Mouse (Mus musculus) embryonic facial prominence, embryonic 11.5 days (tissue): ENCODE results near the gene Nrtn. TPM values are rescaled to one million over a fixed set of nuclear protein-coding genes. Genes with fewer than 3 reads are reported as not detected.
A peak's percentile ranks its signal among the peaks of the same experiment; 100 is the strongest.

Source experiments
- ATAC-seq: fragments of 200-750 bp; cut with Nextera tagmentation; replicated peaks from 2 replicates; pipeline ENCODE4 v1.8.0; 2017; ENCODE audit warnings: low read depth; ENCODE audit not compliant: insufficient number of reproducible peaks, low FRiP score, low TSS enrichment
- DNase-seq: peaks from one replicate; pipeline ENCODE4 v3.0.0-alpha.2; 2015; ENCODE audit warnings: low spot score
- H3K27ac ChIP-seq: fragments of 300-500 bp; sonication (generic); replicated peaks from 2 replicates; pipeline ENCODE4 v1.5.1; 2014; ENCODE audit warnings: mild to moderate bottlenecking, low read depth, low read length, control low read depth
- H3K27me3 ChIP-seq: fragments of 300-500 bp; sonication (generic); 2 replicates; pipeline ENCODE4 v1.6.1; 2014; ENCODE audit warnings: mild to moderate bottlenecking, low read length, moderate library complexity, mixed read lengths; ENCODE audit not compliant: control insufficient read depth, insufficient read depth
- H3K36me3 ChIP-seq: fragments of 300-500 bp; sonication (generic); replicated peaks from 2 replicates; pipeline ENCODE4 v1.6.1; 2014; ENCODE audit warnings: low read depth, mild to moderate bottlenecking, low read length, moderate library complexity, mixed read lengths; ENCODE audit not compliant: control insufficient read depth, insufficient read depth
- H3K4me1 ChIP-seq: fragments of 300-500 bp; sonication (generic); 2 replicates; pipeline ENCODE4 v1.6.1; 2014; ENCODE audit warnings: low read length, mixed read lengths; ENCODE audit not compliant: control insufficient read depth, insufficient read depth
- H3K4me2 ChIP-seq: fragments of 300-500 bp; sonication (generic); 2 replicates; pipeline ENCODE4 v1.6.1; 2014; ENCODE audit warnings: low read depth, mild to moderate bottlenecking, control low read depth, low read length, moderate library complexity
- H3K4me3 ChIP-seq: fragments of 300-500 bp; sonication (generic); 2 replicates; pipeline ENCODE4 v1.5.1; 2014; ENCODE audit warnings: low read depth, low read length, control low read depth
- H3K9ac ChIP-seq: fragments of 300-500 bp; sonication (generic); replicated peaks from 2 replicates; pipeline ENCODE4 v1.6.1; 2014; ENCODE audit warnings: mild to moderate bottlenecking, control low read depth, low read length
- H3K9me3 ChIP-seq: fragments of 300-500 bp; sonication (generic); replicated peaks from 2 replicates; pipeline ENCODE4 v1.6.1; 2016; ENCODE audit warnings: mild to moderate bottlenecking, low read length, inconsistent platforms, mixed read lengths; ENCODE audit not compliant: control insufficient read depth
- WGBS: fragments of 180-500 bp; shearing (Covaris S2); extraction: QIAGEN DNeasy Blood & Tissue Kit; methylation state at CpG from one replicate; pipeline ENCODE4 v1.1.7; 2014; 5-methylcytosine and 5-hydroxymethylcytosine counted together
- polyA plus RNA-seq: library from polyadenylated mRNA; unstranded; fragments of >200 nt; fragmentation: Nextera tagmentation; extraction: Ambion mirVana; gene quantifications from 2 replicates; pipeline ENCODE4 v1.2.1, GENCODE M21; 2014

The Nrtn gene
- polyA plus RNA-seq, 1 experiment from 2014 or later, result 6.7 TPM

DNA sequence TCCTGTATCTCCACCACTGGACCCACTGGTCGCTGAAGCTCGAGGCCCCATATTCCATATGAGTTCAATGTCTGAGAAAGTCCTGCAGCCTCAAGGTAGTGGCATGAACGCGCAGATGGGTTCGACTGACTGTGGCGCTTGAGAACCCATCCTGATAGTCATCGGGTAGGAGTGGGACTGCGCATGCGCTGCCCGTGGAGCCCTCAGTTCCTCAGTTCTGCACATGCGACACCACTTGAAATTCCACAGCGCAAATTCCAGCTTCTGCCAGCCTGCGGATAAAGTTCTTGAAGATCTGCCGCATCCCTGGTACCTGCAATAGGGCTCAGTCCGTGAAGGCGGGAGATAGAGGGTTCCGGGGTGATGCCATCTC is 16.6 kb downstream of the Nrtn start:
- Histone ChIP-seq H3K4me3 (no peak overlapping the region), H3K4me2 (no peak overlapping the region), H3K27me3 (no peaks in the 10 kb centered on the region), H3K9ac (no peak overlapping the region), H3K36me3 (no peaks in the 10 kb centered on the region), H3K4me1 (no peaks in the 10 kb centered on the region), H3K9me3 (no peaks in the 10 kb centered on the region), H3K27ac (no peak overlapping the region)
- no peak for ATAC-seq
- 75% methylated on average over 17 of the region's 17 CpGs for WGBS
- DNase-seq, result no peak

DNA sequence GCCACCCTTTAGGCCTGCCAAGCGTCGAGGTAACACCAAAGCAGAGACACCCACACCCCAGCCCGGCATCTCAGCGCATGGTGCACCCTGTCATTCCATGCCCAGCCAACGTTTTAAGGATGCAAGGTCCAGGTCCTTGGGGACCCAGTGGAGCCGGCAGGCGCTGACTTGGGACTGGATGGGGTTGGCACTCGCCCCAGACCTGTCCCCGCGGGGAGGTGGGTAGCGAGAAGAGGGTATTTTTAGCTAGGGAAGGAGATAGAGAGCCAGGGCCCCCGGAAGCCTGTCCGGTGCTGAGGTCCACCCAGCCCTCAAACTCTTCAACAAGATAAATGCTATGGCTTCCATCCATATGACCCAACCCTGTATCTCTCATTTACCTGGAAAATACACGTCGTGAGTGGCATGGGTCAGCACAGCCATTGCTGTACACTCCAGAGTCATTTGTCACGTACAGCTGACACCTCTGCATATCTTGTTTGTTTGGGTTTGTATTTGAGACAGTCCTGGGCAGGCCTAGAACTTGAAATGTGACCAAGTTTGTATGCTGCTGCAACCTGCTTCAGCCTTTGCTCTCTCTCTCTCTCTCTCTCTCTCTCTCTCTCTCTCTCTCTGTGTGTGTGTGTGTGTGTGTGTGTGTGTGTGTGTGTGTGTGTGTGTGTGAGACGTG is 17.1 kb downstream of the Nrtn start:
- Histone ChIP-seq H3K9ac (no peak overlapping the region), H3K27ac (no peak overlapping the region), H3K4me2 (no peak overlapping the region), H3K9me3 (no peaks in the 10 kb centered on the region), H3K4me1 (no peaks in the 10 kb centered on the region), H3K36me3 (no peaks in the 10 kb centered on the region), H3K27me3 (no peaks in the 10 kb centered on the region), H3K4me3 (no peak overlapping the region)
- DNase-seq (no peak), ATAC-seq (no peak)
- 85% methylated on average over 17 of the region's 17 CpGs for WGBS

GRCm38 (mm10) chr17:56738221-56738620 is 19.1 kb downstream of the Nrtn start:
- WGBS, result 80% methylated on average over 10 of the region's 10 CpGs
- Histone ChIP-seq H3K9me3 (no peaks in the 10 kb centered on the region), H3K4me3 (no peak overlapping the region), H3K36me3 (no peaks in the 10 kb centered on the region), H3K9ac (no peak overlapping the region), H3K27me3 (no peaks in the 10 kb centered on the region), H3K27ac (no peak overlapping the region), H3K4me1 (no peaks in the 10 kb centered on the region), H3K4me2 (no peak overlapping the region)
- ATAC-seq (no peak), DNase-seq (no peak)

DNA sequence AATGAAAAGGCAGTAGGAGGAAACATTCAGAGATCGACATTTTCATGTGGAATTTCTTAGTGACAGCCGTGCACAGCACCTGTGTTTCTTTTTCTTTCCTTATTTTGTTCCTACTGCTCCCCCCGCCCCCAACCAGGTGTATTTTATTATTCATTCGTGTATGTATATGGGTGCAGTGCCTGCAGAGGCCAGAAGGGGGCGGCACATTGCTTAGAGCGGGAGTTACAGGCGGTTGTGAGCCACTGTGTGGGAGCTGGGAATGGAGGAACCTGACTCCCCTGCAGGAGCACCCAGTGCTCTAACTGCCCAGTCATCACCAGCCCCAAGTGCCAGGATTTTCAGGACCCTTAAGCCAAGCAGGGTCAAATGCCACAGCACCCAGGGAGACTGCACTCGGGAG is 20.8 kb downstream of the Nrtn start:
- DNase-seq (no peak), ATAC-seq (no peak)
- H3K4me1 ChIP-seq, result no peaks in the 10 kb centered on the region
- 44% methylated on average over 8 of the region's 8 CpGs for WGBS
- H3K27ac ChIP-seq, result no peak overlapping the region
- H3K9me3 ChIP-seq, result no peaks in the 10 kb centered on the region
- no peak overlapping the region for H3K4me2 ChIP-seq
- H3K9ac ChIP-seq, result no peak overlapping the region
- H3K36me3 ChIP-seq, result no peaks in the 10 kb centered on the region
- H3K4me3 ChIP-seq, result no peak overlapping the region
- no peaks in the 10 kb centered on the region for H3K27me3 ChIP-seq

- H3K9me3 ChIP-seq, result no peaks in the 10 kb centered on the region
- H3K36me3 ChIP-seq, result no peaks in the 10 kb centered on the region
- H3K4me3 ChIP-seq, result no peak overlapping the region
- ATAC-seq (no peak), DNase-seq (no peak)
- H3K27me3 ChIP-seq, result no peaks in the 10 kb centered on the region
- H3K9ac ChIP-seq, result no peak overlapping the region
- H3K4me1 ChIP-seq, result no peaks in the 10 kb centered on the region; the same call in 1 of the 2 replicates
- H3K27ac ChIP-seq, result no peak overlapping the region
- no peak overlapping the region for H3K4me2 ChIP-seq
- WGBS, result 49% methylated on average over 2 of the region's 2 CpGs
Measured at GRCm38 (mm10) chr17:56729656-56730055, 27.7 kb downstream of the Nrtn start.

GRCm38 (mm10) chr17:56729151-56729550 is 28.2 kb downstream of the Nrtn start:
- no peaks in the 10 kb centered on the region for H3K9me3 ChIP-seq
- no peak for ATAC-seq
- no peaks in the 10 kb centered on the region for H3K27me3 ChIP-seq
- no peak overlapping the region for H3K4me2 ChIP-seq
- H3K27ac ChIP-seq, result no peak overlapping the region
- no peaks in the 10 kb centered on the region; the same call in 1 of the 2 replicates for H3K4me1 ChIP-seq
- no peaks in the 10 kb centered on the region for H3K36me3 ChIP-seq
- H3K9ac ChIP-seq, result no peak overlapping the region
- DNase-seq, result no peak
- 59% methylated on average over 6 of the region's 6 CpGs for WGBS
- H3K4me3 ChIP-seq, result no peak overlapping the region

- Histone ChIP-seq H3K4me2 (no peak overlapping the region), H3K27me3 (no peaks in the 10 kb centered on the region), H3K4me1 (no peaks in the 10 kb centered on the region; the same call in 1 of the 2 replicates), H3K4me3 (no peak overlapping the region), H3K36me3 (0 out of 2 replicates have a peak, but pooled peaks cover 3% of the 10 kb centered on the region), H3K9ac (no peak overlapping the region), H3K27ac (no peak overlapping the region), H3K9me3 (no peaks in the 10 kb centered on the region)
- no peak for DNase-seq
- WGBS, result 34% methylated on average over 12 of the region's 12 CpGs
- ATAC-seq, result no peak
Measured at GRCm38 (mm10) chr17:56728117-56728516, 29.2 kb downstream of the Nrtn start.

- peak; percentile 32 for DNase-seq
- Histone ChIP-seq H3K4me2 (no peak overlapping the region), H3K4me3 (no peak overlapping the region), H3K27ac (no peak overlapping the region), H3K9me3 (no peaks in the 10 kb centered on the region), H3K36me3 (peaks cover 3% of the 10 kb centered on the region; the same call in 1 of the 2 replicates), H3K27me3 (no peaks in the 10 kb centered on the region), H3K9ac (no peak overlapping the region), H3K4me1 (no peaks in the 10 kb centered on the region; the same call in 1 of the 2 replicates)
- 11% methylated on average over 12 of the region's 12 CpGs for WGBS
- no peak for ATAC-seq
Measured at GRCm38 (mm10) chr17:56727659-56728058, 29.7 kb downstream of the Nrtn start.
